Mouse (Mus musculus) CH12.LX (cell line): Measurements from ENCODE around the gene Rufy1. TPM values are rescaled to one million over a fixed set of nuclear protein-coding genes. Genes with fewer than 3 reads are reported as not detected.

ENCODE experiments used
- DNase-seq: peaks from one replicate; pipeline ENCODE4 v3.0.0-alpha.2; 2013; ENCODE audit errors: extremely low read depth
- H3K27ac ChIP-seq: 2 replicates; pipeline ENCODE4 v1.5.1; 2012; ENCODE audit warnings: low read depth, mild to moderate bottlenecking, control low read depth, moderate library complexity; ENCODE audit not compliant: insufficient read depth
- H3K27me3 ChIP-seq: replicated peaks from 2 replicates; pipeline ENCODE3; 2012; ENCODE audit warnings: inconsistent platforms
- H3K36me3 ChIP-seq, 2 experiments: replicated peaks in 1 of 2; 2 replicates each; pipeline versions ENCODE3 to v1.6.1; 2012; ENCODE audit warnings: inconsistent platforms in 1 of 2, low read length in 1 of 2, mild to moderate bottlenecking in 1 of 2, mixed read lengths in 1 of 2, moderate library complexity in 1 of 2; ENCODE audit not compliant: control insufficient read depth in 1 of 2, insufficient read depth in 1 of 2
- H3K4me1 ChIP-seq, 2 experiments: 2 replicates each; pipeline ENCODE4 v1.6.1; 2012; ENCODE audit warnings: inconsistent platforms in 1 of 2, moderate library complexity in 1 of 2; ENCODE audit not compliant: insufficient read depth in 2 of 2, control insufficient read depth in 1 of 2
- H3K4me2 ChIP-seq: 2 replicates; pipeline ENCODE4 v1.6.1; 2012; ENCODE audit warnings: low read depth, mild to moderate bottlenecking, control low read depth; ENCODE audit not compliant: poor library complexity, insufficient read depth, severe bottlenecking
- H3K4me3 ChIP-seq, 3 experiments: fragments of 150-350 bp in 1 of 3; sonication (generic) in 1 of 3; replicated peaks in 1 of 3; 2 replicates each; pipeline versions ENCODE3 to v1.5.1; 2011 to 2012; ENCODE audit warnings: low read depth in 2 of 3, low read length in 2 of 3, mild to moderate bottlenecking in 2 of 3, moderate library complexity in 2 of 3, control low read depth in 1 of 3, improper control_type of control experiment in 1 of 3, inconsistent platforms in 1 of 3, mixed read lengths in 1 of 3; ENCODE audit not compliant: poor library complexity in 1 of 3
- H3K79me2 ChIP-seq: replicated peaks from 2 replicates; pipeline ENCODE4 v1.6.1; 2012; ENCODE audit warnings: mild to moderate bottlenecking, moderate library complexity; ENCODE audit not compliant: control insufficient read depth, poor library complexity, insufficient read depth, severe bottlenecking; ENCODE audit errors: extremely low read depth
- H3K9ac ChIP-seq: 2 replicates; pipeline ENCODE4 v1.6.1; 2012; ENCODE audit warnings: low read depth, mild to moderate bottlenecking, control low read depth, moderate library complexity; ENCODE audit not compliant: insufficient read depth
- H3K9me3 ChIP-seq: replicated peaks from 2 replicates; pipeline ENCODE3; 2012; ENCODE audit warnings: low read length, inconsistent platforms, mixed read lengths
- BHLHE40 ChIP-seq: IDR thresholded peaks from 2 replicates; pipeline ENCODE4 v1.6.1; 2011; ENCODE audit warnings: mild to moderate bottlenecking, low read depth, low read length, improper control_type of control experiment
- CHD1 ChIP-seq: IDR thresholded peaks from 2 replicates; pipeline ENCODE4 v1.6.1; 2012; ENCODE audit warnings: low read depth, low read length, improper control_type of control experiment, inconsistent platforms
- CHD2 ChIP-seq: IDR thresholded peaks from 2 replicates; pipeline ENCODE4 v1.6.1; 2011; ENCODE audit warnings: low read length, improper control_type of control experiment
- CTCF ChIP-seq, 2 experiments: IDR thresholded peaks in 1 of 2; conservative IDR thresholded peaks in 1 of 2; 2 replicates each; pipeline ENCODE4 v1.5.1; 2011 to 2012; ENCODE audit warnings: low read depth in 2 of 2, low read length in 2 of 2, improper control_type of control experiment in 1 of 2, inconsistent platforms in 1 of 2, mild to moderate bottlenecking in 1 of 2, moderate library complexity in 1 of 2
- ELF1 ChIP-seq: IDR thresholded peaks from 2 replicates; pipeline ENCODE4 v1.6.1; 2014; ENCODE audit warnings: low read depth, mild to moderate bottlenecking, inconsistent platforms, low read length, improper control_type of control experiment
- EP300 ChIP-seq: IDR thresholded peaks from 2 replicates; pipeline ENCODE4 v1.6.1; 2011; ENCODE audit warnings: low read length, improper control_type of control experiment
- ETS1 ChIP-seq: conservative IDR thresholded peaks from 2 replicates; pipeline ENCODE4 v1.6.1; 2012; ENCODE audit warnings: low read depth, mild to moderate bottlenecking, inconsistent platforms, low read length, improper control_type of control experiment, moderate library complexity
- GABPA ChIP-seq: IDR thresholded peaks from 2 replicates; pipeline ENCODE4 v1.6.1; 2012; ENCODE audit warnings: low read depth, low read length, improper control_type of control experiment, inconsistent platforms; ENCODE audit not compliant: insufficient replicate concordance
- IRF4 ChIP-seq: IDR thresholded peaks from 2 replicates; pipeline ENCODE4 v1.6.1; 2014; ENCODE audit warnings: low read depth, mild to moderate bottlenecking, inconsistent platforms, low read length, improper control_type of control experiment
- JUN ChIP-seq: IDR thresholded peaks from 2 replicates; pipeline ENCODE4 v1.6.1; 2011; ENCODE audit warnings: low read depth, mild to moderate bottlenecking, low read length, improper control_type of control experiment, moderate library complexity; ENCODE audit not compliant: insufficient read depth
- JUND ChIP-seq: conservative IDR thresholded peaks from 2 replicates; pipeline ENCODE4 v1.6.1; 2011; ENCODE audit warnings: low read depth, low read length, improper control_type of control experiment
- MAZ ChIP-seq: IDR thresholded peaks from 2 replicates; pipeline ENCODE4 v1.6.1; 2012; ENCODE audit warnings: low read depth, mild to moderate bottlenecking, inconsistent platforms, low read length, improper control_type of control experiment, moderate library complexity
- NRF1 ChIP-seq: IDR thresholded peaks from 2 replicates; pipeline ENCODE4 v1.6.1; 2014; ENCODE audit warnings: low read depth, mild to moderate bottlenecking, inconsistent platforms, low read length, improper control_type of control experiment, moderate library complexity
- PAX5 ChIP-seq: IDR thresholded peaks from 2 replicates; pipeline ENCODE4 v1.6.1; 2012; ENCODE audit warnings: low read length, inconsistent platforms, mixed read lengths
- RAD21 ChIP-seq: IDR thresholded peaks from 2 replicates; pipeline ENCODE4 v1.6.1; 2011; ENCODE audit warnings: low read depth, mild to moderate bottlenecking, low read length, improper control_type of control experiment, moderate library complexity
- SMC3 ChIP-seq: IDR thresholded peaks from 2 replicates; pipeline ENCODE4 v1.6.1; 2011; ENCODE audit warnings: low read depth, low read length, improper control_type of control experiment
- USF2 ChIP-seq: conservative IDR thresholded peaks from 2 replicates; pipeline ENCODE4 v1.6.1; 2011; ENCODE audit warnings: low read depth, low read length, improper control_type of control experiment
- ZC3H11A ChIP-seq: IDR thresholded peaks from 2 replicates; pipeline ENCODE4 v1.6.1; 2012; ENCODE audit warnings: low read depth, mild to moderate bottlenecking, inconsistent platforms, low read length, improper control_type of control experiment
- ZMIZ1 ChIP-seq: IDR thresholded peaks from 2 replicates; pipeline ENCODE4 v1.6.1; 2012; ENCODE audit warnings: low read depth, mild to moderate bottlenecking, inconsistent platforms, low read length, improper control_type of control experiment
- dilution Hi-C: fragments of 300-500 bp; cut with MboI; formaldehyde crosslinking; loops from 2 replicates; pipeline ENCODE4 v1.14.3; 2020; ENCODE audit warnings: low sequenced_read_pairs; ENCODE audit not compliant: extremely low pct_unique_long_range_greater_than_20kb, extremely low pct_ligation_motif_present
- in situ Hi-C: fragments of 300-500 bp; cut with MboI; formaldehyde crosslinking; loops from 3 replicates; pipeline ENCODE4 v1.14.3; 2019; ENCODE audit warnings: low sequenced_read_pairs, low pct_ligation_motif_present, low pct_unique_long_range_greater_than_20kb, mixed read lengths
- polyA plus RNA-seq: library from polyadenylated mRNA; unstranded; fragments of >175 nt; gene quantifications from 2 replicates; pipeline ENCODE4 v1.2.1, GENCODE M21; 2012; ENCODE audit warnings: low read depth; ENCODE audit not compliant: insufficient read length
- total RNA-seq, 2 experiments: library from RNA; depleted of rRNA; stranded (reverse); fragments of 300-350 nt in 1 of 2; fragments of >200 nt in 1 of 2; gene quantifications; 2 replicates each; pipeline ENCODE4 v1.2.3; 2012 to 2014

The Rufy1 gene
- total and polyA plus RNA-seq, 3 experiments, result 11.0 to 21.3 (median 18.0) TPM

DNA sequence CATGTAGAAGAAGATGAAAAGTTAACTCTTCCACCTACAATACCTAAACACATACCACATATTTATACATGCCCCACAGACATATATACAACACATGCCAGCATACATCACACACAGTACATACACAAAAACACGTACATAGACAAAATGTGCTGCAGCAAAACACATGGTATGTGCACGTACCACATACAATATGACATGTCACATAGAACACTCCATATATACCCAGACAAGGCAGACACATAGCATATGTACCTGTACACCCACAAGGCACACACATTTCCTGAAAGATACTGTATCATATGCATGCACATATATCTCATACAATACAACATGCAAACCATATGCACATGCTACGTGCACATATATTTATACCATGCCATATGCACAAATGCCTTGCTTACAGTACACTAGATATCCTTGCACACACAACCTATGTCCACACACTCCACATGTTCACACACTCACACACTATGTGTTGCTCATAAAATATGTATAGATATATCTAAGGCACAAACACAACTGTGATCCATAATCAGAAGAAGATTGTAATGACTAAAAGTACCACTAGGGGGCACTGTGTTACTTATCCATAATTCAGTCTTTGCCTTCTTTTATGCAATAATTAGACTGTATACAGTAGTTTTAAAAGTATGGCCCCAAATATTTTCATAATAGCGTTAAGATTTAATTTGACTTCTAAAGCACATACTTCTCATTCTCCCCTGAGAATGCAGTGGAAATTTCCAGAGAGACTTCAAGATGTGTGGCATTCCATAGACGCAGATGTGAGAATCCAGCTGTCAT is 12.5 kb upstream of the Rufy1 start:
- no peak overlapping the region for H3K4me2 ChIP-seq
- dilution Hi-C loops, result no loop called here
- no peaks in the 10 kb centered on the region for H3K79me2 ChIP-seq
- peaks cover 4 to 6% of the 10 kb centered on the region in 2 experiments; a peak in 2 of 4 replicates for H3K4me1 ChIP-seq
- DNase-seq, result peak; percentile 59
- H3K27me3 ChIP-seq, result no peaks in the 10 kb centered on the region
- TF ChIP-seq CHD2 (no peak), IRF4 (no peak), MAZ (no peak), ELF1 (no peak), NRF1 (no peak), ZC3H11A (no peak), USF2 (no peak), EP300 (no peak), CTCF (conservative IDR thresholded peaks at IDR 0.05 in 1 of 2, IDR thresholded peaks at IDR 0.05 in 1 of 2; ENCODE audit: low read depth in 2 of 2, low read length in 2 of 2) (peak; percentile 53 to 77), JUN (no peak), ZMIZ1 (no peak), GABPA (no peak), JUND (no peak), ETS1 (no peak), CHD1 (no peak), PAX5 (no peak), BHLHE40 (no peak), RAD21 (peak; percentile 87), SMC3 (peak; percentile 54)
- TF ChIP-seq, all 38 proteins: peak for 3
- Histone ChIP-seq H3K27ac (no peak overlapping the region), H3K9me3 (no peaks in the 10 kb centered on the region), H3K36me3 (no peaks in the 10 kb centered on the region), H3K9ac (no peak overlapping the region), H3K4me3 (no peak overlapping the region)
- in situ Hi-C loops, result no loop called here

DNA sequence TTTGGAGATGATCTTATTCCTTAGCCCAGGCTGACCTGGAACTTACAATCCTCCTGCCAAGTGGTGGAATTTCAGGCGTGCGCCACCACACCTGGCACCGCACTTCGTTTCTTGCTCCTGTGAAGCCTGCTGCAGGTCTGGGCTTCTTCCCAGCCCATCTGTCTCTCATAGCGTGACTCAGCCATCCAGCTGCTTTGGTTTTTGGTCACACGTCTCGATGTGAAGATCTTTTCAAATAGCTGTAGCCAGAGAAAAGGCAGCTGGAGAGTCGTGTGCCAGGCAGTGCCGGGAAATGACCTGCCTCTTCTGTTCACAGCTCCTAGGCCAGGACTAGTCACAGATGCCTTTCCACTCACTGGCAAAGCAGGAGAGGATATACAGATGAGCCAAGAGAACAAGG is 10.7 kb upstream of the Rufy1 start:
- Histone ChIP-seq H3K36me3 (no peaks in the 10 kb centered on the region), H3K4me2 (no peak overlapping the region), H3K9ac (no peak overlapping the region), H3K4me1 (peaks cover 4 to 19% of the 10 kb centered on the region in 2 experiments; a peak in 3 of 4 replicates), H3K27me3 (no peaks in the 10 kb centered on the region), H3K4me3 (no peak overlapping the region), H3K9me3 (no peaks in the 10 kb centered on the region), H3K27ac (no peak overlapping the region), H3K79me2 (no peaks in the 10 kb centered on the region)
- no peak for DNase-seq
- TF ChIP-seq BHLHE40, result peak; percentile 37; the same call in 1 of the 2 replicates
- TF ChIP-seq PAX5, result no peak
- dilution Hi-C loops, result no loop called here
- in situ Hi-C loops, result no loop called here
